Mouse (Mus musculus) heart, embryonic 16.5 days (tissue): ENCODE results near the gene Gsap. TPM values are rescaled to one million over a fixed set of nuclear protein-coding genes. Genes with fewer than 3 reads are reported as not detected.

Experiments used
- ATAC-seq: fragments of 200-750 bp; cut with Nextera tagmentation; replicated peaks from 2 replicates; pipeline ENCODE4 v1.8.0; 2017; ENCODE audit warnings: moderate number of reproducible peaks; ENCODE audit not compliant: insufficient read depth, low FRiP score; ENCODE audit errors: extremely low read depth
- H3K27ac ChIP-seq: fragments of 300-500 bp; sonication (generic); 2 replicates; pipeline ENCODE4 v1.5.1; 2014; ENCODE audit warnings: mild to moderate bottlenecking, low read length, control low read depth, moderate library complexity
- H3K27me3 ChIP-seq: fragments of 300-500 bp; sonication (generic); 2 replicates; pipeline ENCODE4 v1.6.1; 2014; ENCODE audit warnings: low read length, mixed read lengths; ENCODE audit not compliant: control insufficient read depth, insufficient read depth
- H3K36me3 ChIP-seq: fragments of 300-500 bp; sonication (generic); 2 replicates; pipeline ENCODE4 v1.6.1; 2014; ENCODE audit not compliant: control insufficient read depth, insufficient read depth
- H3K4me1 ChIP-seq: fragments of 300-500 bp; sonication (generic); 2 replicates; pipeline ENCODE4 v1.6.1; 2014; ENCODE audit warnings: low read length, mixed read lengths; ENCODE audit not compliant: control insufficient read depth, insufficient read depth
- H3K4me2 ChIP-seq: fragments of 300-500 bp; sonication (generic); 2 replicates; pipeline ENCODE4 v1.6.1; 2014; ENCODE audit warnings: low read depth, mild to moderate bottlenecking, control low read depth, low read length
- H3K4me3 ChIP-seq: fragments of 300-500 bp; sonication (generic); 2 replicates; pipeline ENCODE4 v1.5.1; 2014; ENCODE audit warnings: mild to moderate bottlenecking, control low read depth, low read length
- H3K9ac ChIP-seq: fragments of 300-500 bp; sonication (generic); 2 replicates; pipeline ENCODE4 v1.6.1; 2014; ENCODE audit warnings: low read length, control low read depth
- H3K9me3 ChIP-seq: fragments of 300-500 bp; sonication (generic); replicated peaks from 2 replicates; pipeline ENCODE4 v1.6.1; 2016; ENCODE audit warnings: low read length; ENCODE audit not compliant: control insufficient read depth
- WGBS: fragments of 180-500 bp; shearing (Covaris S2); extraction: QIAGEN DNeasy Blood & Tissue Kit; methylation state at CpG from one replicate; pipeline ENCODE4 v1.1.7; 2014; 5-methylcytosine and 5-hydroxymethylcytosine counted together
- polyA plus RNA-seq: library from polyadenylated mRNA; unstranded; fragments of >200 nt; fragmentation: Nextera tagmentation; extraction: Ambion mirVana; gene quantifications from 2 replicates; pipeline ENCODE4 v1.2.1, GENCODE M21; 2015

The Gsap gene
- polyA plus RNA-seq, 1 experiment from 2014 or later, result 2.3 TPM

GRCm38 (mm10) chr5:21153672-21154071, 32.4 kb upstream of the Gsap start:
- H3K4me1 ChIP-seq, result no peaks in the 10 kb centered on the region
- no peak for ATAC-seq
- peaks cover 10% of the 10 kb centered on the region; the same call in 1 of the 2 replicates for H3K9me3 ChIP-seq
- WGBS, result 74% methylated on average over 1 of the region's 1 CpGs
- no peaks in the 10 kb centered on the region for H3K36me3 ChIP-seq
- H3K4me2 ChIP-seq, result no peak overlapping the region
- no peak overlapping the region for H3K27ac ChIP-seq
- no peak overlapping the region for H3K9ac ChIP-seq
- H3K4me3 ChIP-seq, result no peak overlapping the region
- H3K27me3 ChIP-seq, result no peaks in the 10 kb centered on the region

- ATAC-seq, result no peak
- 90% methylated on average over 3 of the region's 3 CpGs for WGBS
- H3K9ac ChIP-seq, result no peak overlapping the region
These were observed 29.3 kb upstream of the Gsap start for GRCm38 (mm10) chr5:21156770-21157169.

GRCm38 (mm10) chr5:21159536-21159935, 26.5 kb upstream of the Gsap start:
- Histone ChIP-seq H3K4me1 (no peaks in the 10 kb centered on the region), H3K4me2 (no peak overlapping the region), H3K9ac (no peak overlapping the region), H3K27ac (no peak overlapping the region), H3K4me3 (no peak overlapping the region), H3K36me3 (no peaks in the 10 kb centered on the region), H3K9me3 (peaks cover 6% of the 10 kb centered on the region; the same call in 1 of the 2 replicates), H3K27me3 (no peaks in the 10 kb centered on the region)
- no peak for ATAC-seq
- WGBS, result 72% methylated on average over 3 of the region's 3 CpGs

More at GRCm38 (mm10) chr5:21156770-21157169, 29.3 kb upstream of the Gsap start:
- H3K27ac ChIP-seq, result no peak overlapping the region
- no peak overlapping the region for H3K4me2 ChIP-seq
- H3K27me3 ChIP-seq, result no peaks in the 10 kb centered on the region
- H3K4me3 ChIP-seq, result no peak overlapping the region
- H3K9me3 ChIP-seq, result peaks cover 8% of the 10 kb centered on the region; the same call in 1 of the 2 replicates
- no peaks in the 10 kb centered on the region for H3K36me3 ChIP-seq
- H3K4me1 ChIP-seq, result no peaks in the 10 kb centered on the region

GRCm38 (mm10) chr5:21160781-21161180, 25.3 kb upstream of the Gsap start:
- Histone ChIP-seq H3K4me2 (no peak overlapping the region), H3K4me1 (no peaks in the 10 kb centered on the region), H3K27ac (no peak overlapping the region), H3K4me3 (no peak overlapping the region), H3K36me3 (no peaks in the 10 kb centered on the region), H3K27me3 (no peaks in the 10 kb centered on the region), H3K9me3 (peaks cover 6% of the 10 kb centered on the region; the same call in 1 of the 2 replicates), H3K9ac (no peak overlapping the region)
- 41% methylated on average over 1 of the region's 1 CpGs for WGBS
- ATAC-seq, result no peak

GRCm38 (mm10) chr5:21163421-21163820, 22.6 kb upstream of the Gsap start:
- 84% methylated on average over 3 of the region's 3 CpGs for WGBS
- no peak for ATAC-seq

GRCm38 (mm10) chr5:21168689-21169345, 17.2 kb upstream of the Gsap start:
- H3K9me3 ChIP-seq, result no peaks in the 10 kb centered on the region

More at GRCm38 (mm10) chr5:21163421-21163820, 22.6 kb upstream of the Gsap start:
- no peaks in the 10 kb centered on the region for H3K36me3 ChIP-seq
- H3K4me1 ChIP-seq, result no peaks in the 10 kb centered on the region
- H3K9me3 ChIP-seq, result no peaks in the 10 kb centered on the region
- H3K27ac ChIP-seq, result no peak overlapping the region
- H3K4me2 ChIP-seq, result no peak overlapping the region
- no peak overlapping the region for H3K9ac ChIP-seq
- H3K27me3 ChIP-seq, result no peaks in the 10 kb centered on the region
- no peak overlapping the region for H3K4me3 ChIP-seq

GRCm38 (mm10) chr5:21169346-21169745, 16.7 kb upstream of the Gsap start:
- H3K4me3 ChIP-seq, result no peak overlapping the region
- H3K27ac ChIP-seq, result 0 out of 2 replicates have a peak overlapping the region, but pooled peaks have one; percentile 4
- H3K4me2 ChIP-seq, result no peak overlapping the region
- ATAC-seq, result no peak
- H3K9me3 ChIP-seq, result no peaks in the 10 kb centered on the region
- 73% methylated on average over 3 of the region's 3 CpGs for WGBS
- H3K36me3 ChIP-seq, result no peaks in the 10 kb centered on the region
- H3K4me1 ChIP-seq, result peaks cover 6% of the 10 kb centered on the region; the same call in 1 of the 2 replicates
- no peaks in the 10 kb centered on the region for H3K27me3 ChIP-seq
- no peak overlapping the region for H3K9ac ChIP-seq

More at GRCm38 (mm10) chr5:21168689-21169345, 17.2 kb upstream of the Gsap start:
- peak overlapping the region; percentile 4; the same call in 1 of the 2 replicates for H3K27ac ChIP-seq
- 65% methylated on average over 8 of the region's 8 CpGs for WGBS
- no peaks in the 10 kb centered on the region for H3K27me3 ChIP-seq
- H3K9ac ChIP-seq, result no peak overlapping the region
- no peak overlapping the region for H3K4me2 ChIP-seq
- H3K4me3 ChIP-seq, result no peak overlapping the region
- no peak for ATAC-seq
- no peaks in the 10 kb centered on the region for H3K36me3 ChIP-seq
- peaks cover 6% of the 10 kb centered on the region; the same call in 1 of the 2 replicates for H3K4me1 ChIP-seq

GRCm38 (mm10) chr5:21169877-21170276, 16.2 kb upstream of the Gsap start:
- H3K27ac ChIP-seq, result peak overlapping the region; percentile 11; the same call in 1 of the 2 replicates
- peaks cover 6% of the 10 kb centered on the region; the same call in 1 of the 2 replicates for H3K4me1 ChIP-seq
- H3K9me3 ChIP-seq, result no peaks in the 10 kb centered on the region
- ATAC-seq, result no peak
- H3K4me3 ChIP-seq, result no peak overlapping the region
- WGBS, result 93% methylated on average over 1 of the region's 1 CpGs
- H3K27me3 ChIP-seq, result no peaks in the 10 kb centered on the region
- H3K9ac ChIP-seq, result no peak overlapping the region
- no peak overlapping the region for H3K4me2 ChIP-seq
- no peaks in the 10 kb centered on the region for H3K36me3 ChIP-seq

GRCm38 (mm10) chr5:21170440-21170839, 15.6 kb upstream of the Gsap start:
- Histone ChIP-seq H3K4me2 (no peak overlapping the region), H3K4me1 (peaks cover 6% of the 10 kb centered on the region; the same call in 1 of the 2 replicates), H3K4me3 (no peak overlapping the region), H3K27ac (peak overlapping the region; percentile 53), H3K9me3 (no peaks in the 10 kb centered on the region), H3K36me3 (no peaks in the 10 kb centered on the region), H3K27me3 (no peaks in the 10 kb centered on the region), H3K9ac (no peak overlapping the region)
- WGBS, result 60% methylated on average over 4 of the region's 4 CpGs
- no peak for ATAC-seq
